Mouse (Mus musculus): Measurements from ENCODE around the gene Trim56.

The Trim56 gene

DNA sequence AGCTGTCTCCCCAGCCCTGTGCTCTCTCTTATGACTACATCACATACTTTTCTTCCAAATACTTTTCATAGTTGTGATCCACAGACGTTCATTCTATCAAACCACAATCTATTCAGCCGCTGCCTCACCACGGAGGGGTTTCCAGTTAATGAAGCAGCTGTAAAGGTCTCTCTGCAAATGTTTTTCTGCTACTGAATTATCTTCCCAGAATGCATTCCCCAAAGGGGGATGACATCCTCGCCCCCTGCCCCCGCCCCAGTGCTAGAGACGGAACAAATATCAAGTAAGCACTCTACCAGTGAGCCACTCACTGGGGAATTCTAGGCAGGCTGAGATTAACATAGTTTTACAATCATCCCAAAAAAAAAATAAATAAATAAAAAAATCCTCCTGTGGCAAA is 7.9 kb downstream of the Trim56 start:
- DNase-seq (ENCODE audit: low spot score), result no peak

DNA sequence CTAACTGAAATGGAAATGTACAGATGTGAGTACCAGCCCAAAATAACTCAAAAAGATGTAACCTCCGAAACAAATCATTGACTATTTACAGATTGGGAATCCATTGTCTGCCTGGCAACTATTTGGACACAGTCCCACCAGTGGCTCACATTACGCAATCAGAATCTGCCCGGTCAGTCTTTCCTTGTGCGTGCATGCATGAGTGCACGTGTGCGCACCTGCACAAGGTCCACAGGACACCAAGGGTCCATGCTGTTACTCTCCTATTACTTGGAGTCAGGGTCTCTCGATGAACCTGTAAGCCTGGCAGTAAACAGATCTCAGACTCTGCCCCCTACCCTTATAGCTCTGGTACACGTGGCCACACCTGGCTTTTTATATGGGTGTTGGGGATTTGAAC is 8.3 kb downstream of the Trim56 start:
- no peak for DNase-seq (ENCODE audit: low spot score)

- peak; percentile 94 for DNase-seq (ENCODE audit: low spot score)
Measured at GRCm38 (mm10) chr5:137107024-137107423, 9.0 kb downstream of the Trim56 start.

DNA sequence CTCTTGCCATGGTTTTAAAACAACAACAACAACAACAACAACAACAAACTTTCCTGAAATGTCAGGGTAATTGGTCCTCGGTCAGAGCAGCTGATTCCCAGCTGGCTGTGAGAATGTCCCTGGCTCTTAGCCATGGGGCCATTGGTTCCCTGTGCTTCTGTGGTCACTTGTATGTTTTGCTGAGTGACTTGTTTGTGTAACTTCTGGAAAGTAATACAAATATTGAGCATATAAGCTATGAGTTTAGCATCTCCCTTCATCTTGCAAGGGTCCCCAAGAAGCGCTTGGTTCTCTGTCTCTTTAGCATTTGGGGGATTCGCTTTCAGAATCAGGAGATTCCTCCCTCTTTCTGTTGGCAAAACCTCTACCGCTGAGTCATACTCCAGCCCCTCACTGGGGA is 9.6 kb downstream of the Trim56 start:
- DNase-seq (ENCODE audit: low spot score), result no peak

GRCm38 (mm10) chr5:137103969-137104368 is 12.0 kb downstream of the Trim56 start:
- DNase-seq (ENCODE audit: low spot score), result no peak

- DNase-seq (ENCODE audit: low spot score), result peak; percentile 18
Measured at GRCm38 (mm10) chr5:137102575-137103522, 13.2 kb downstream of the Trim56 start.

DNA sequence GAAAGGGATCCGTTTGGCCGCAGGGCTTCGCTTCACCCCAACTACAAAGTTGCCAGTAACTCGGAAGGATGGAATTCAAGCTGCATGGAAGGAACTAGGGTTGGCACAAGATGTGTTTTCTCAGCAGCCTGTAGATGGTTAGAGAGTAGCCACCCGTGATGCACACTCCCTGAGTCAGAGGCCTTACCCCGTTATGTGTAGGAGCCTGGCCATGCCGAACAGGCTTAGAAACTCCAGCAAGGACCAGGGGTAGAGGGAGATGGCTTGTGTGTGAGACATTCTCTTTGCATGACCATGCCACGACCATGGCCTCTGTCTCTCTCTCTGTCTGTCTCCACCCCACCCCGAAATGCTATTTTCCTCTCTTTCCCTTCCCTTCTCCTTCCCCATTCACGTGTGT is 13.9 kb downstream of the Trim56 start:
- DNase-seq (ENCODE audit: low spot score), result no peak

DNA sequence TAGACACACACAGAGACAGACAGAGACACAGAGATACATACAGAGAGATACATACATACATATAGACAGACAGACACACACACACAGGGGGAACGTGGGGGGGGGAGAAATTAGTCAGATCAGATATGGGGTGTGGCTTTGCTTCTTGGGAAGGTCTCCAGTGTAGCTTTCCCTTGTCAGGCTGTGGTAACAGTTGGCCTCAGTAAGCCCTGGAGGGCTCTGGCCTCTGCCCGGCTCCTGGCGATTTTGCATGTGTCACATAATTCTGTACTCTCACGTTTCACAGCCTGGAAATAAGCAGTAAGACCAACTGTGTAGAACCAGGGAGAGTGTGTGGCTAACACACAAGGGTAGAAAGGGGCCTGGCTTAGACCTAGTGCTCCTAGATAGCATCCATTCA is 15.3 kb downstream of the Trim56 start:
- DNase-seq (ENCODE audit: low spot score), result no peak

- DNase-seq (ENCODE audit: low spot score), result no peak
Measured at GRCm38 (mm10) chr5:137098418-137098817, 17.6 kb downstream of the Trim56 start.

DNA sequence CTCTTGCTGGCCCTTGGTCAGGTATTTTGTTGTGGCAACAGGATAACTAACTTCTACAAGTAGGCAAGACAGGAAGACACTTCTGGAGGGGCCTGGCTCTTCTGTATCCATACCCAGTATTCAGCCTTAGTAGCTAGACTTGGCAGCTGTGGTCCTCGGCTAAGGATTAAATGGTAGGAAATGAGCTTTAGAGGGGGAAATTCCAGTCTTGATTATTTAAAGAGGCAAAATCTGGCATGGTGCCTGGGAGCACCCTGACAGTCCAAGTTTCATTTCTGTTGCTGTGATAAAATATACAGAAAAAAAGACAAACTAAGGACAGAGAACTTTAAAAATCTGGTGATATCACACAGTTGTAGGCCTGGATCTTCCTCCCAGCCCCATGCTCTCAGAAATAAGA is 20.0 kb downstream of the Trim56 start:
- no peak for DNase-seq (ENCODE audit: low spot score)

DNA sequence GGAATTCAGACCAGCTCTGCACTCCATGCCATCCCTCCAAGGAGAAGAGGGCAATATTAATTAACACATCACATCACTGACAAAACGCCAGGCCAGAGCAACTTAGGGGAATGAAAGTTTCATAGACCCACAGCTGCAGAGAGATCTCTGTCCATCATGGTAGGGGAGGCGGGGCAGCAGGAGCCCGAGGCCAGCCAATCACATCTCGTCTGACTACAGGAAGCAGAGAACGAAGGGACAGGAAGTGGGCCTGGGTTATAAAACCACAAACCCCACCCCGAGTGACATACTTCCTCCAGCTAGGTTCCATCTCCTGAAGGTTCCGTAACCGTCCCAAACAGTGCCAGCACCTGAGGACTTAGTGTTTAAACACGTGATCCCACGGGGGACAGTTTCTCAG is 20.9 kb downstream of the Trim56 start:
- DNase-seq (ENCODE audit: low spot score), result no peak

DNA sequence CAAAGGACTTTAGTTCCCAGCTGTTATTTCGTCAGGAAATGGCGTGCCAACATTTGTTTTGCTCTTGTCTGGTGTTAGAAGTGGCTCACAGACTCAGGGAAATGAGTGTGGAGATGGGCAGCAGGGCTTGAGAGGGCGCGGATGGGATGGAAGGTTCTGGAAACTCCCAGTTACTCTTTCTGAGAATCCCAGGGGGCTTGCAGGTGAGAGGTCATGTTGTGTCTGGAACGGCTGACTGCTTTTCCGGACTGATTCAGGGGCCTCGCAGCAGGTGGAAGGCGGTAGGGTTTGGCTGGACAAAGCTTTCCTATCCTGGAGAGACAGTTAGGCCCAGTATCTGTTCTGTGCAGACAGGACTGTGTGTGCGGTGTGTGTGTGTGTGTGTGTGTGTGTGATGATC is 22.3 kb downstream of the Trim56 start:
- DNase-seq (ENCODE audit: low spot score), result no peak

DNA sequence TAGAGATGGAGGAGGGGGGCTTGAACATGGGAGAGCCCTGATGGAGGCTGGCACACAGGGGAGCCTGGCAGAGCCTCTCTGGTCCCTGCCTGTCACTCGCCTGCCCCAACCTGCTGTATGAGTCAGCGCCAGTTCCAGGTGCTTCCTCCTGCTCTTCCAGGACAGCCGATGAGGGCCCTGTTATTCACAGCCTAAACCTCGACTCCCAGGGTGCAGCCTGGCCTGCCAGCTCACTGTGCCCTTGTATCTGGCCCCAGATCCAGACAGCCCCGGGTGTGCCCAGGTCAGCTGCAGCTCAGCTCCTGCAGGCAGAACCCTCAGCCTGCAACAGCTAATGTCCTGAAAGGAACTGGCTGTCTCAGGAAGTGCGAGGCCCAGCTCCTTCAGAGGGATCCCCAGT is 24.4 kb downstream of the Trim56 start:
- no peak for DNase-seq (ENCODE audit: low spot score)

DNA sequence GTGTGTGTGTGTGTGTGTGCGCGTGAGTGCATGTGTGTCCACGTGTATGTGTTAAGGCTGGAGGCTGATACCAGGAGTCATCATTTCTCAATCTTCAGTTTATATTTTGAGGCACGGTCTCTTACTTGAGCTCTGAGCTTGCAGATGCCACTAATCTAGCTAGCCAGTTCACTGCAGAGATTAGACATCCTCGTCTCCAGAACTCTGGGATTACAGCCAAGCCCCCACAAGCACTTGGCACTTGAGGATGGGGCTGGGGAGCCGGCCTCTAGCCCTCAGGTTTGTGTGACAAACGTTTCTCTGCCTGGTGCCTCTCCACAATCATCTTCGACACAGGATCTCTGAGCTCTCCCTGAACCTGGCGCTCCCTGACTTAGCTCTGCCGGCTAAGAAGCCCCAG is 25.1 kb downstream of the Trim56 start:
- DNase-seq (ENCODE audit: low spot score), result no peak

- DNase-seq (ENCODE audit: low spot score), result no peak
Measured at GRCm38 (mm10) chr5:137087410-137087809, 28.6 kb downstream of the Trim56 start.

- DNase-seq (ENCODE audit: low spot score), result no peak
Measured at GRCm38 (mm10) chr5:137085731-137086130, 30.3 kb downstream of the Trim56 start.

GRCm38 (mm10) chr5:137085021-137085420 is 31.0 kb downstream of the Trim56 start:
- DNase-seq (ENCODE audit: low spot score), result no peak

DNA sequence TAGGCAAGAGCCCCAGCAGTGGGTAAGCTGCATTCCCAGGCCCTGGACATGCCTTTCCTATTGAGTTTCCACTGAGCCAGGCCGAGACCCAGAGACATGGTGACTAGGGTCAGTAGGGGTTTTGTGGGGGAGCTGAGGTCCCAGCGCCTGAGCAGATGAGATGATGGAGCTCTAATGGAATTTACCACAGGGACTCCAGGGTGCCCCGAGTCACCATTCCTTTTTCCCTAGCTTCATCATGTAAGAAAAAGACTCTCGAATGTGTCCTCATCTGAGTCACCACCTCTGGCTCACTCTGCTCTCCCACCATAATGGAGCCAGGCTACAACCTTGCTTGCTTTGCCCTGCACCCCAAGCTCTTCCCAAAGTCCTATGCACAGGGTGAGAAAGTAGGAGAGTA is 33.0 kb downstream of the Trim56 start:
- DNase-seq (ENCODE audit: low spot score), result no peak

GRCm38 (mm10) chr5:137079849-137080248 is 36.2 kb downstream of the Trim56 start:
- peak; percentile 39 for DNase-seq (ENCODE audit: low spot score)

DNA sequence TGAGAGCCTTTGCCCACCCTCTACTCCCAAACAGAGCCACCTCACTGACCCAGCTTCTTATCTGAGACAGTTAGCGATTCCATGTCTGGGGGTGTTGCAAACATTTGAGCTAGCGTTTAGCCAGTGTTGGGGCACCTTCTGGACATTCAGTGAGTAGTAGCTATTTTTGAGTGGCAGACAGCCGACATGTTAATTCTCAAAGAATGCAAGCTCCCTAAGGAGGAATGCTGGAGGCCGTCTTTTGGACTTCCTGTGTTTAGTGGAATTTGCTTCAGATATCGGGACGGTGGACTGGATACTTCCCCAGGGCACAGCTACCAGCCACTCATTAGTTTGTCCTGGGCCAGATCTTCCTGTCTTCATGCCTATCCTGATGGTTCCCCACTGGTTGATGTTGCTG is 37.4 kb downstream of the Trim56 start:
- DNase-seq (ENCODE audit: low spot score), result peak; percentile 23

- no peak for DNase-seq (ENCODE audit: low spot score)
Measured at GRCm38 (mm10) chr5:137078041-137078440, 38.0 kb downstream of the Trim56 start.

- no peak for DNase-seq (ENCODE audit: low spot score)
Measured at GRCm38 (mm10) chr5:137077187-137077586, 38.8 kb downstream of the Trim56 start.

DNA sequence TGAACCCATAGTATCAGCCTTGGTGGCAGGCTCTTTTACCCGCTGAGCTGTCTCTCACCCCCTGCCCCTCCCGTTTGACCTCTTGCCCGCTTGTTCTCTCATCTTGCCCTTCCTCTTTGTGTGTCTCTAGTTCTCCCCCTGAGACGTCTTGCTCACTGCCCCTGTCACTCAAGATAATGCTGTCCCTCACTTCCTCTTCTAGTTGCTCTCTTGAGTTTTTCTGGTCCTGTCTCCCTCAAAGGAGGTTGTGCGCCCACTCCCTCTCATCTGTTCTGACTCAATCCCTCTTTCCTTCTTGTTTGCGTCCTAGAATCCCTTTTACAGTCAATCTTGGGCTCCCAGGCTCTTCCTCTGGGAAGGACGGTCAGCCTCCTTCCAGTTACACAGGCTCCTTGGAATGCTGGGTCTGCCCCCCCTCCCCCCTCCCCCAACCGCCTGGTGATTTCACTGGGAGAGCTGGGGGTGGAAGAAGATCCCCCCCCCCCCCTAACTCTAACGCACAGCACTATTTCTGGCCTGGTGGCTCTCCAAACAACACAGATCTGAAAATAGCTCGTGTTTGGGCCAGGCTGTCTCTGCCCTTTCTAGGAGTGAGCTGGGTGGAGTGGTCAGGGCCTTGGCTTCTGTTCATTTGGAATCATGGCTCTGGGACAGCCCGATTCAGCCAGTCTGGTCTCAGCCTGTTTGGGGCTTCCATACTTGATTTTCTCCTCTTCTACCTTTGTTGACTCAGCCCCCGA is 39.6 kb downstream of the Trim56 start:
- peak; percentile 29 for DNase-seq (ENCODE audit: low spot score)

Measured in embryo, embryonic 10.5 days (tissue).